ENCODE assay signal across 8 mouse cellular contexts in genomic region chr5:137375627-137376026, GRCm38 (mm10). TPM values are rescaled to one million over a fixed set of nuclear protein-coding genes. Genes with fewer than 3 reads are reported as not detected.
DNase-seq lines count a peak whose midpoint lies in the region; ATAC-seq and TF ChIP-seq lines count a peak whose summit lies in the region.

No protein-coding gene starts in this region.

- TF ChIP-seq EP300 in liver, postnatal 0 days (IDR thresholded peaks at IDR 0.05; ENCODE audit: low read depth): no peak

- TF ChIP-seq CTCF in liver, postnatal 0 days (IDR thresholded peaks at IDR 0.05; ENCODE audit: low read depth): no peak
- TF ChIP-seq CTCF in kidney, adult 2 months (conservative IDR thresholded peaks at IDR 0.05; ENCODE audit: insufficient read depth, insufficient read length, low read depth, low read length): no peak

- no peak for TF ChIP-seq POLR2A in kidney, adult 2 months (IDR thresholded peaks at IDR 0.05; ENCODE audit: low read depth, low read length)
- TF ChIP-seq POLR2A in myocyte (IDR thresholded peaks at IDR 0.05; ENCODE audit: insufficient read length, low read depth): no peak

- peaks cover 22% of the 10 kb centered on the region for H3K36me3 ChIP-seq in liver, postnatal 0 days (replicated peaks; ENCODE audit: insufficient read depth, low read length)
- H3K36me3 ChIP-seq in liver, embryonic 11.5 days (ENCODE audit: control insufficient read depth, insufficient read depth, low read length): peaks cover 18% of the 10 kb centered on the region
- peaks cover 56% of the 10 kb centered on the region for H3K36me3 ChIP-seq in embryonic facial prominence, embryonic 13.5 days
- peaks cover 4% of the 10 kb centered on the region for H3K36me3 ChIP-seq in kidney, adult 2 months (ENCODE audit: control insufficient read depth, insufficient read depth, low read length)
- H3K36me3 ChIP-seq in myocyte (ENCODE audit: control insufficient read depth, insufficient read depth): no peaks in the 10 kb centered on the region
- H3K36me3 ChIP-seq in midbrain, embryonic 16.5 days (ENCODE audit: control insufficient read depth, insufficient read depth, low read length): no peaks in the 10 kb centered on the region

- no peak overlapping the region for H3K4me3 ChIP-seq in liver, postnatal 0 days (ENCODE audit: low read depth, low read length)
- no peak overlapping the region for H3K4me3 ChIP-seq in liver, embryonic 11.5 days (ENCODE audit: low read depth, low read length)
- H3K4me3 ChIP-seq in embryonic facial prominence, embryonic 13.5 days: no peak overlapping the region
- no peak overlapping the region for H3K4me3 ChIP-seq in kidney, adult 2 months (ENCODE audit: insufficient read depth, low read depth, low read length)
- H3K4me3 ChIP-seq in myocyte: no peak overlapping the region
- no peak overlapping the region for H3K4me3 ChIP-seq in midbrain, embryonic 16.5 days (ENCODE audit: low read depth, low read length)

- H3K9me3 ChIP-seq in liver, postnatal 0 days (ENCODE audit: low read length): no peaks in the 10 kb centered on the region
- no peaks in the 10 kb centered on the region for H3K9me3 ChIP-seq in liver, embryonic 11.5 days (ENCODE audit: control insufficient read depth, low read length)
- H3K9me3 ChIP-seq in embryonic facial prominence, embryonic 13.5 days: no peaks in the 10 kb centered on the region
- no peaks in the 10 kb centered on the region for H3K9me3 ChIP-seq in midbrain, embryonic 16.5 days (replicated peaks; ENCODE audit: control insufficient read depth, low read length, poor library complexity, severe bottlenecking)

- peak; percentile 48; the same call in 1 of the 2 replicates for ATAC-seq in liver, postnatal 0 days
- no peak for ATAC-seq in liver, embryonic 11.5 days (replicated peaks; ENCODE audit: low FRiP score)
- ATAC-seq in embryonic facial prominence, embryonic 13.5 days (ENCODE audit: insufficient number of reproducible peaks, insufficient read depth, low FRiP score, low TSS enrichment, low read depth): no peak
- no peak for ATAC-seq in midbrain, embryonic 16.5 days
- no peak for ATAC-seq in frontal cortex, adult (ENCODE audit: low TSS enrichment)

- DNase-seq in liver, postnatal 0 days: no peak
- DNase-seq in liver, embryonic 11.5 days (ENCODE audit: low spot score): no peak
- peak; percentile 91 for DNase-seq in kidney, adult 2 months
- DNase-seq in left cerebral cortex, postnatal 36 days (ENCODE audit: low spot score in 2 of 2): no peak

- no peak overlapping the region for H3ac ChIP-seq in myocyte (ENCODE audit: control insufficient read depth, insufficient read length)

- 60% methylated on average over 2 of the region's 2 CpGs for WGBS in liver, postnatal 0 days (ENCODE audit: insufficient replicate concordance)
- WGBS in liver, embryonic 11.5 days: 54% methylated on average over 2 of the region's 2 CpGs
- 31% methylated on average over 2 of the region's 2 CpGs for WGBS in embryonic facial prominence, embryonic 13.5 days
- 8% methylated on average over 2 of the region's 2 CpGs for WGBS in kidney, adult 2 months
- whole genome bisulfite sequencing in midbrain, embryonic 16.5 days: 24% methylated on average over 2 of the region's 2 CpGs

- H3K27ac ChIP-seq in liver, postnatal 0 days (ENCODE audit: low read depth): no peak overlapping the region
- H3K27ac ChIP-seq in liver, embryonic 11.5 days (ENCODE audit: low read depth, low read length): no peak overlapping the region
- 0 out of 2 replicates have a peak overlapping the region, but pooled peaks have one; percentile 23 for H3K27ac ChIP-seq in embryonic facial prominence, embryonic 13.5 days
- peak overlapping the region; percentile 29 for H3K27ac ChIP-seq in kidney, adult 2 months (ENCODE audit: insufficient read depth, low read depth, low read length)
- H3K27ac ChIP-seq in midbrain, embryonic 16.5 days (ENCODE audit: low read length): no peak overlapping the region

- no peak overlapping the region for H3K9ac ChIP-seq in liver, postnatal 0 days (replicated peaks)
- no peak overlapping the region for H3K9ac ChIP-seq in liver, embryonic 11.5 days (ENCODE audit: low read depth, low read length)
- no peak overlapping the region for H3K9ac ChIP-seq in embryonic facial prominence, embryonic 13.5 days
- no peak overlapping the region for H3K9ac ChIP-seq in midbrain, embryonic 16.5 days (ENCODE audit: low read depth, low read length)

- 0 out of 2 replicates have a peak, but pooled peaks cover 7% of the 10 kb centered on the region for H3K4me1 ChIP-seq in liver, postnatal 0 days (ENCODE audit: insufficient read depth)
- no peaks in the 10 kb centered on the region; the same call in 1 of the 2 replicates for H3K4me1 ChIP-seq in liver, embryonic 11.5 days (replicated peaks; ENCODE audit: control insufficient read depth, insufficient read depth, low read length)
- H3K4me1 ChIP-seq in embryonic facial prominence, embryonic 13.5 days: peaks cover 31% of the 10 kb centered on the region; the same call in 1 of the 2 replicates
- peaks cover 6% of the 10 kb centered on the region; the same call in 1 of the 2 replicates for H3K4me1 ChIP-seq in kidney, adult 2 months (ENCODE audit: control insufficient read depth, insufficient read depth, low read length)
- H3K4me1 ChIP-seq in midbrain, embryonic 16.5 days (ENCODE audit: control insufficient read depth, insufficient read depth, low read length): peaks cover 3% of the 10 kb centered on the region; the same call in 1 of the 2 replicates

- no peaks in the 10 kb centered on the region for H3K79me2 ChIP-seq in myocyte (ENCODE audit: control insufficient read depth, insufficient read depth)

- H3K4me2 ChIP-seq in liver, postnatal 0 days (ENCODE audit: low read depth, low read length): no peak overlapping the region
- no peak overlapping the region for H3K4me2 ChIP-seq in liver, embryonic 11.5 days
- no peak overlapping the region for H3K4me2 ChIP-seq in embryonic facial prominence, embryonic 13.5 days
- H3K4me2 ChIP-seq in myocyte (ENCODE audit: low read depth): no peak overlapping the region
- no peak overlapping the region for H3K4me2 ChIP-seq in midbrain, embryonic 16.5 days (ENCODE audit: low read length)

- no peaks in the 10 kb centered on the region for H3K27me3 ChIP-seq in liver, postnatal 0 days (ENCODE audit: insufficient read depth, low read length)
- no peaks in the 10 kb centered on the region for H3K27me3 ChIP-seq in liver, embryonic 11.5 days (replicated peaks; ENCODE audit: control insufficient read depth, insufficient read depth, low read length)
- H3K27me3 ChIP-seq in embryonic facial prominence, embryonic 13.5 days: no peaks in the 10 kb centered on the region
- H3K27me3 ChIP-seq in kidney, adult 2 months (replicated peaks; ENCODE audit: control insufficient read depth, insufficient read depth, low read length): no peaks in the 10 kb centered on the region
- H3K27me3 ChIP-seq in myocyte (ENCODE audit: control insufficient read depth, insufficient read depth, insufficient read length): no peaks in the 10 kb centered on the region
- no peaks in the 10 kb centered on the region for H3K27me3 ChIP-seq in midbrain, embryonic 16.5 days (ENCODE audit: control insufficient read depth, insufficient read depth, low read depth, low read length)

- intact Hi-C loops in left cerebral cortex, postnatal 36 days (cut with DNase I): no loop called here

TF ChIP-seq in myocyte, 11 proteins besides CTCF, POLR2A, EP300 and RAD21:
- TF ChIP-seq POLR2AphosphoS2 (IDR thresholded peaks at IDR 0.05; ENCODE audit: insufficient read length, low read depth): peak; percentile 26
- no peak for TF ChIP-seq MAX (IDR thresholded peaks at IDR 0.05; ENCODE audit: low read depth)

RNA-seq across cellular contexts. Expression of gene Ephb4, which starts 25.7 kb away (rescaled TPM):
- 5.7 and 5.9 TPM in 2 replicates for polyA plus RNA-seq in liver, postnatal 0 days (2015; fragmentation: Nextera tagmentation; extraction: Ambion mirVana)
- polyA plus RNA-seq in liver, embryonic 11.5 days (2014; fragmentation: Nextera tagmentation; extraction: Ambion mirVana): 28.2 and 29.9 TPM in 2 replicates
- 70.4 and 71.0 TPM in 2 replicates for polyA plus RNA-seq in embryonic facial prominence, embryonic 13.5 days (2015; fragmentation: Nextera tagmentation; extraction: Ambion mirVana)
- 49.1 and 53.3 TPM in 2 replicates for polyA plus RNA-seq in kidney, adult 2 months (2012; rRNA removed)
- polyA plus RNA-seq in myocyte (2012; fragmentation: generic; extraction: Trizol): 17.8 TPM
- polyA plus RNA-seq in midbrain, embryonic 16.5 days (2015; fragmentation: Nextera tagmentation; extraction: Ambion mirVana): 4.8 and 6.0 TPM in 2 replicates
- 1 to 10 TPM; 5.3 to 6.1 TPM for total RNA-seq in left cerebral cortex, postnatal 36 days (2021)

RNA-seq across cellular contexts. Expression of gene Slc12a9, which starts 42.2 kb away (rescaled TPM):
- 2.9 and 3.2 TPM in 2 replicates for polyA plus RNA-seq in liver, postnatal 0 days (2015; fragmentation: Nextera tagmentation; extraction: Ambion mirVana)
- 6.4 and 7.0 TPM in 2 replicates for polyA plus RNA-seq in liver, embryonic 11.5 days (2014; fragmentation: Nextera tagmentation; extraction: Ambion mirVana)
- 16.0 and 16.1 TPM in 2 replicates for polyA plus RNA-seq in embryonic facial prominence, embryonic 13.5 days (2015; fragmentation: Nextera tagmentation; extraction: Ambion mirVana)
- 21.6 and 25.9 TPM in 2 replicates for polyA plus RNA-seq in kidney, adult 2 months (2012; rRNA removed)
- 7.9 TPM for polyA plus RNA-seq in myocyte (2012; fragmentation: generic; extraction: Trizol)
- 26.8 and 27.3 TPM in 2 replicates for polyA plus RNA-seq in midbrain, embryonic 16.5 days (2015; fragmentation: Nextera tagmentation; extraction: Ambion mirVana)
- 10 to 100 TPM; 21.1 to 25.2 TPM for total RNA-seq in left cerebral cortex, postnatal 36 days (2021)

Comparison
In these comparisons a context has a peak if more than half of its experiments do, and no peak if none do; other contexts are left out.
1. H3K27ac ChIP-seq: peak in embryonic facial prominence, embryonic 13.5 days (single experiment) and kidney, adult 2 months (single experiment); none in liver, postnatal 0 days (single experiment), liver, embryonic 11.5 days (single experiment) and midbrain, embryonic 16.5 days (single experiment).